8 mouse cellular contexts compared by ENCODE assay signal in genomic region chrY:90718583-90719402, GRCm38 (mm10). TPM values are rescaled to one million over a fixed set of nuclear protein-coding genes. Genes with fewer than 3 reads are reported as not detected.
A peak's percentile ranks its signal among the peaks of the same experiment; 100 is the strongest.
DNase-seq lines count a peak whose midpoint lies in the region; ATAC-seq lines count a peak whose summit lies in the region.
"Not testable (repeated sequence)": the region's sequence is repeated elsewhere in the genome, so short reads cannot be mapped to it uniquely, and the experiment has no call there.

No protein-coding gene starts in this region.

- peak; percentile 75 to 90 for DNase-seq in adrenal gland, adult (ENCODE audit: inconsistent age in 2 of 2, low spot score in 1 of 2)
- not testable (repeated sequence) for DNase-seq in embryonic facial prominence, embryonic 11.5 days (ENCODE audit: low spot score)
- DNase-seq in intestine, embryonic 14.5 days (ENCODE audit: low spot score), result peak; percentile 55
- peak; percentile 70 to 76 for DNase-seq in left cerebral cortex, adult 8-10 months (ENCODE audit: low spot score in 2 of 2)
- peak; percentile 72 to 75 for DNase-seq in right cerebral cortex, adult 2 months (ENCODE audit: low spot score in 2 of 2)
- DNase-seq in urinary bladder, postnatal 14 days (ENCODE audit: low spot score), result peak; percentile 44

- H3K4me1 ChIP-seq in embryonic facial prominence, embryonic 11.5 days (ENCODE audit: control insufficient read depth, insufficient read depth, low read length); intestine, embryonic 14.5 days (replicated peaks; ENCODE audit: control insufficient read depth, insufficient read depth, low read length): not testable (repeated sequence)

- not testable (repeated sequence) for H3K4me2 ChIP-seq in embryonic facial prominence, embryonic 11.5 days (ENCODE audit: low read depth, low read length); intestine, embryonic 14.5 days (ENCODE audit: low read length)

- ATAC-seq in embryonic facial prominence, embryonic 11.5 days (replicated peaks; ENCODE audit: insufficient number of reproducible peaks, low FRiP score, low TSS enrichment, low read depth), result peak; percentile 94
- peak; percentile 95 for ATAC-seq in granulocyte monocyte progenitor cell, adult 5-6 weeks (replicated peaks; ENCODE audit: poor library complexity, severe bottlenecking)
- peak; percentile 91 for ATAC-seq in intestine, embryonic 14.5 days (replicated peaks; ENCODE audit: low FRiP score, low TSS enrichment, low read depth)
- peak; percentile 91 for ATAC-seq in megakaryocyte, adult 5-6 weeks (ENCODE audit: poor library complexity, severe bottlenecking)

- H3K9ac ChIP-seq in embryonic facial prominence, embryonic 11.5 days (replicated peaks; ENCODE audit: low read length); intestine, embryonic 14.5 days (ENCODE audit: low read length): not testable (repeated sequence)

- H3K9me3 ChIP-seq in embryonic facial prominence, embryonic 11.5 days (replicated peaks; ENCODE audit: control insufficient read depth, low read length); intestine, embryonic 14.5 days (ENCODE audit: control insufficient read depth, low read length): not testable (repeated sequence)

- WGBS in embryonic facial prominence, embryonic 11.5 days, result 74% methylated on average over 18 of the region's 22 CpGs
- 72% methylated on average over 15 of the region's 22 CpGs for WGBS in intestine, embryonic 14.5 days

- H3K27ac ChIP-seq in embryonic facial prominence, embryonic 11.5 days (replicated peaks; ENCODE audit: low read depth, low read length); intestine, embryonic 14.5 days (ENCODE audit: low read depth): not testable (repeated sequence)

- H3K4me3 ChIP-seq in embryonic facial prominence, embryonic 11.5 days (ENCODE audit: low read depth, low read length); intestine, embryonic 14.5 days (ENCODE audit: low read depth, low read length): not testable (repeated sequence)

- not testable (repeated sequence) for H3K36me3 ChIP-seq in embryonic facial prominence, embryonic 11.5 days (replicated peaks; ENCODE audit: control insufficient read depth, insufficient read depth, low read depth, low read length); intestine, embryonic 14.5 days (ENCODE audit: control insufficient read depth, insufficient read depth, low read length)

- not testable (repeated sequence) for H3K27me3 ChIP-seq in embryonic facial prominence, embryonic 11.5 days (ENCODE audit: control insufficient read depth, insufficient read depth, low read length); intestine, embryonic 14.5 days (replicated peaks; ENCODE audit: control insufficient read depth, insufficient read depth, low read length)

RNA-seq across cellular contexts. Expression of gene Gm21860, which starts 35.8 kb away (rescaled TPM):
- polyA plus RNA-seq in embryonic facial prominence, embryonic 11.5 days (2014; fragmentation: Nextera tagmentation; extraction: Ambion mirVana), result not detected in 2 replicates
- total RNA-seq in granulocyte monocyte progenitor cell, adult 5-6 weeks (2014; fragmentation: Nextera tagmentation), result not detected in 2 replicates
- not detected in 2 replicates for total RNA-seq in granulocyte monocyte progenitor cell, adult 5-6 weeks (2017)
- not detected in 2 replicates for polyA plus RNA-seq in intestine, embryonic 14.5 days (2014; fragmentation: Nextera tagmentation; extraction: Ambion mirVana)
- not detected for total RNA-seq in left cerebral cortex, adult 8-10 months (2022)
- total RNA-seq in megakaryocyte, adult 5-6 weeks (2015), result not detected in 2 replicates
- total RNA-seq in megakaryocyte, adult 5-6 weeks (2017), result not detected in 2 replicates
